Mouse (Mus musculus): Measurements from ENCODE around the gene Hpca. TPM values are rescaled to one million over a fixed set of nuclear protein-coding genes. Genes with fewer than 3 reads are reported as not detected.

The Hpca gene
- polyA plus RNA-seq, 1 experiment = not detected

GRCm38 (mm10) chr4:129102133-129102829, 19.6 kb downstream of the Hpca start:
- TF ChIP-seq GATA1 (IDR thresholded peaks at IDR 0.05; ENCODE audit: low read length) = no peak

- no peak for TF ChIP-seq GATA1 (IDR thresholded peaks at IDR 0.05; ENCODE audit: low read length)
Measured at GRCm38 (mm10) chr4:129097006-129097405, 24.8 kb downstream of the Hpca start.

GRCm38 (mm10) chr4:129095276-129095675, 26.6 kb downstream of the Hpca start:
- no peak for TF ChIP-seq GATA1 (IDR thresholded peaks at IDR 0.05; ENCODE audit: low read length)

- TF ChIP-seq GATA1 (IDR thresholded peaks at IDR 0.05; ENCODE audit: low read length) = no peak
Measured at GRCm38 (mm10) chr4:129087850-129088249, 34.0 kb downstream of the Hpca start.

- no peak for TF ChIP-seq GATA1 (IDR thresholded peaks at IDR 0.05; ENCODE audit: low read length)
Measured at GRCm38 (mm10) chr4:129086078-129086477, 35.8 kb downstream of the Hpca start.

- TF ChIP-seq GATA1 (IDR thresholded peaks at IDR 0.05; ENCODE audit: low read length) = no peak
Measured at GRCm38 (mm10) chr4:129084896-129085295, 36.9 kb downstream of the Hpca start.

GRCm38 (mm10) chr4:129082379-129083115, 39.3 kb downstream of the Hpca start:
- TF ChIP-seq GATA1 (IDR thresholded peaks at IDR 0.05; ENCODE audit: low read length) = no peak

GRCm38 (mm10) chr4:129081939-129082338, 39.9 kb downstream of the Hpca start:
- TF ChIP-seq GATA1 (IDR thresholded peaks at IDR 0.05; ENCODE audit: low read length) = no peak

- TF ChIP-seq GATA1 (IDR thresholded peaks at IDR 0.05; ENCODE audit: low read length) = no peak
Measured at GRCm38 (mm10) chr4:129081512-129081911, 40.3 kb downstream of the Hpca start.

- TF ChIP-seq GATA1 (IDR thresholded peaks at IDR 0.05; ENCODE audit: low read length) = no peak
Measured at GRCm38 (mm10) chr4:129081041-129081440, 40.8 kb downstream of the Hpca start.

GRCm38 (mm10) chr4:129079126-129079525, 42.7 kb downstream of the Hpca start:
- no peak for TF ChIP-seq GATA1 (IDR thresholded peaks at IDR 0.05; ENCODE audit: low read length)

GRCm38 (mm10) chr4:129068848-129069247, 53.0 kb downstream of the Hpca start:
- TF ChIP-seq GATA1 (IDR thresholded peaks at IDR 0.05; ENCODE audit: low read length) = no peak

GRCm38 (mm10) chr4:129067638-129068415, 54.0 kb downstream of the Hpca start:
- no peak for TF ChIP-seq GATA1 (IDR thresholded peaks at IDR 0.05; ENCODE audit: low read length)

GRCm38 (mm10) chr4:129065688-129066236, 56.1 kb downstream of the Hpca start:
- no peak for TF ChIP-seq GATA1 (IDR thresholded peaks at IDR 0.05; ENCODE audit: low read length)

- no peak for TF ChIP-seq GATA1 (IDR thresholded peaks at IDR 0.05; ENCODE audit: low read length)
Measured at GRCm38 (mm10) chr4:129062281-129063075, 59.4 kb downstream of the Hpca start.

Other genes starting within 250 kb of the Hpca start
- gene Trim62, start 238.5 kb downstream of the Hpca start, polyA plus RNA-seq (2012) = not detected in 2 replicates
- not detected in 2 replicates for gene Azin2, start 159.6 kb downstream of the Hpca start, polyA plus RNA-seq (2012)
- gene Ak2, start 130.1 kb downstream of the Hpca start, polyA plus RNA-seq (2012) = 188 and 251 TPM in 2 replicates
- gene Rnf19b, start 63.8 kb downstream of the Hpca start, polyA plus RNA-seq (2012) = 37.0 and 42.8 TPM in 2 replicates
- not detected in 2 replicates for gene Tmem54, start 16.5 kb downstream of the Hpca start, polyA plus RNA-seq (2012)
- gene Fndc5, start 15.0 kb upstream of the Hpca start, polyA plus RNA-seq (2012) = 0.19 and 0.56 TPM in 2 replicates
- 3.1 and 4.0 TPM in 2 replicates for gene S100pbp, start 67.7 kb upstream of the Hpca start, polyA plus RNA-seq (2012)
- 59.1 and 88.4 TPM in 2 replicates for gene Yars, start 67.7 kb upstream of the Hpca start, polyA plus RNA-seq (2012)
- 85.3 and 86.0 TPM in 2 replicates for gene C77080, start 139.4 kb upstream of the Hpca start, polyA plus RNA-seq (2012)
- 0.30 and 0.36 TPM in 2 replicates for gene Sync, start 165.6 kb upstream of the Hpca start, polyA plus RNA-seq (2012)
- gene Rbbp4, start 213.3 kb upstream of the Hpca start, polyA plus RNA-seq (2012) = 43.9 and 60.0 TPM in 2 replicates
- gene Zbtb8os, start 213.7 kb upstream of the Hpca start, polyA plus RNA-seq (2012) = 1.6 and 2.5 TPM in 2 replicates

All from G1E-ER4 (cell line).